Mouse (Mus musculus) midbrain, embryonic 11.5 days (tissue): ENCODE results near the gene Psmd11. TPM values are rescaled to one million over a fixed set of nuclear protein-coding genes. Genes with fewer than 3 reads are reported as not detected.

ENCODE experiments used
- ATAC-seq: fragments of 200-750 bp; cut with Nextera tagmentation; 2 replicates; pipeline ENCODE4 v1.8.0; 2017; ENCODE audit warnings: moderate TSS enrichment, moderate library complexity; ENCODE audit not compliant: low FRiP score
- DNase-seq: peaks from one replicate; pipeline ENCODE4 v3.0.0; 2015; ENCODE audit warnings: low spot score; ENCODE audit errors: missing footprints
- H3K27ac ChIP-seq: fragments of 300-500 bp; sonication (generic); 2 replicates; pipeline ENCODE4 v1.5.1; 2014; ENCODE audit warnings: low read depth, low read length
- H3K27me3 ChIP-seq: fragments of 300-500 bp; sonication (generic); 2 replicates; pipeline ENCODE4 v1.6.1; 2014; ENCODE audit warnings: mild to moderate bottlenecking, low read length, moderate library complexity, mixed read lengths; ENCODE audit not compliant: control insufficient read depth, insufficient read depth
- H3K36me3 ChIP-seq: fragments of 300-500 bp; sonication (generic); 2 replicates; pipeline ENCODE4 v1.6.1; 2014; ENCODE audit warnings: mild to moderate bottlenecking, low read length, moderate library complexity, mixed read lengths; ENCODE audit not compliant: control insufficient read depth, insufficient read depth
- H3K4me1 ChIP-seq: fragments of 300-500 bp; sonication (generic); 2 replicates; pipeline ENCODE4 v1.6.1; 2014; ENCODE audit warnings: low read length; ENCODE audit not compliant: control insufficient read depth, insufficient read depth
- H3K4me2 ChIP-seq: fragments of 300-500 bp; sonication (generic); 2 replicates; pipeline ENCODE4 v1.6.1; 2014; ENCODE audit warnings: mild to moderate bottlenecking, moderate library complexity
- H3K4me3 ChIP-seq: fragments of 300-500 bp; sonication (generic); 2 replicates; pipeline ENCODE4 v1.5.1; 2014; ENCODE audit warnings: low read depth, low read length
- H3K9ac ChIP-seq: fragments of 300-500 bp; sonication (generic); 2 replicates; pipeline ENCODE4 v1.6.1; 2014; ENCODE audit warnings: low read length
- H3K9me3 ChIP-seq: fragments of 300-500 bp; sonication (generic); 2 replicates; pipeline ENCODE4 v1.6.1; 2016; ENCODE audit warnings: low read length; ENCODE audit not compliant: control insufficient read depth
- WGBS: fragments of 180-500 bp; shearing (Covaris S2); extraction: QIAGEN DNeasy Blood & Tissue Kit; methylation state at CpG from one replicate; pipeline ENCODE4 v1.1.7; 2014; 5-methylcytosine and 5-hydroxymethylcytosine counted together
- polyA plus RNA-seq: library from polyadenylated mRNA; unstranded; fragments of >200 nt; fragmentation: Nextera tagmentation; extraction: Ambion mirVana; gene quantifications from 2 replicates; pipeline ENCODE4 v1.2.1, GENCODE M21; 2014

Psmd11 gene
- polyA plus RNA-seq, 1 experiment from 2014 or later, result 347 TPM

DNA sequence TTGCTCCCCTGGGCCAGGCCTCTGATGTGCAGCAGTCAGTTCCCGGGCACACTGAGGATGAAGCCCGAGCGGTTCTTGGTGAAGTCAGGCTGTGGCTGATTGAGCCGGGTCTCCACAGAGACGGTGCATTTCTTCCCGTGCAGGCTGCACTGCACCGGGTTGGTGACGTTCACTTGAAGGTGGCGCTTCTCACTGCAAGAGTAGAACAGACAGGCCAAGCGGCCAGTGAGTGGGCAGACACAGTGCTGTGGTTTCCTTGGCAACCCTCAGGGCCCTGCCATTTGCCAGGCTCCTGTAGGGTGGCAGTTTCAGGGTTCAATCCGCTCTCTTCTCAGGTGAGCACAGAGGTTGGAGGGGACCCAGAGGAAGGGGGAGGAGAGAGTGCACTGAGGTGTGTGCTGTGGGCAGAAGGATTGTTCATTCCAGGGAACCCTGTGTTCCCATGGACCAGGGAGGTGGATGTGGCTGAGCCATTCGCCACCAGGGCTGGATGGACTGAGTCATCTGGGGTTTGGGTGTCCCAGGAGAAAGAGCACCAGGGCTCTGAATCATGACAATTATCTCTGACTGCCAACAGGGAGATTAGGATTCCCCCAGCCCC lies 55.9 kb downstream of the Psmd11 start:
- H3K27me3 ChIP-seq, result peaks cover 4% of the 10 kb centered on the region; the same call in 1 of the 2 replicates
- 33% methylated on average over 12 of the region's 12 CpGs for WGBS
- H3K27ac ChIP-seq, result no peak overlapping the region
- no peak overlapping the region for H3K4me2 ChIP-seq
- ATAC-seq (peak; percentile 58; the same call in 1 of the 2 replicates), DNase-seq (peak; percentile 81)
- no peak overlapping the region for H3K9ac ChIP-seq
- H3K4me3 ChIP-seq, result no peak overlapping the region
- no peaks in the 10 kb centered on the region for H3K36me3 ChIP-seq
- H3K4me1 ChIP-seq, result peaks cover 23% of the 10 kb centered on the region
- H3K9me3 ChIP-seq, result no peaks in the 10 kb centered on the region

DNA sequence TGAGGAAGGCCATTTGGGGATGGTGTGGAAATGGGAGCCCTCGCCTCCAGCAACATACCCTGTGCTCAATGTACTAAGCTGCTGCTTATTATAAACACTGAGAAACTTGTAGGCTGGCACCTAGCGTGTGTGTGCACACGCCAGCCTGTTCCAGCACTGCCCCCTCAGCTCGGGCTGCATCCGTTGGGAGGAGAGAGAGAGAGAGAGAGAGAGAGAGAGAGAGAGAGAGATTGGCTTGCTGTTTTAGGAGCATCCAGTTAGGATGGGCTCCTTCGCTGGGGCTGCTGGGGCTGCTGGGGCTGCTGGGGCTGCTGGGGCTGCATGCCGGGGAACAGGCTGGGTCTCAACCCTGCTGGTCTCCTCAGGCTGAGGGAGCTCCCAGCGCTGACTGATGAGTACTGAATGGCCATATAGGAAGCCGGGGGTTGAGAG lies 56.7 kb downstream of the Psmd11 start:
- Histone ChIP-seq H3K9me3 (no peaks in the 10 kb centered on the region), H3K27ac (no peak overlapping the region), H3K4me2 (no peak overlapping the region), H3K36me3 (no peaks in the 10 kb centered on the region), H3K9ac (no peak overlapping the region), H3K4me3 (no peak overlapping the region), H3K27me3 (peaks cover 4% of the 10 kb centered on the region; the same call in 1 of the 2 replicates), H3K4me1 (peaks cover 20% of the 10 kb centered on the region)
- DNase-seq (no peak), ATAC-seq (no peak)
- WGBS, result 82% methylated on average over 8 of the region's 9 CpGs

DNA sequence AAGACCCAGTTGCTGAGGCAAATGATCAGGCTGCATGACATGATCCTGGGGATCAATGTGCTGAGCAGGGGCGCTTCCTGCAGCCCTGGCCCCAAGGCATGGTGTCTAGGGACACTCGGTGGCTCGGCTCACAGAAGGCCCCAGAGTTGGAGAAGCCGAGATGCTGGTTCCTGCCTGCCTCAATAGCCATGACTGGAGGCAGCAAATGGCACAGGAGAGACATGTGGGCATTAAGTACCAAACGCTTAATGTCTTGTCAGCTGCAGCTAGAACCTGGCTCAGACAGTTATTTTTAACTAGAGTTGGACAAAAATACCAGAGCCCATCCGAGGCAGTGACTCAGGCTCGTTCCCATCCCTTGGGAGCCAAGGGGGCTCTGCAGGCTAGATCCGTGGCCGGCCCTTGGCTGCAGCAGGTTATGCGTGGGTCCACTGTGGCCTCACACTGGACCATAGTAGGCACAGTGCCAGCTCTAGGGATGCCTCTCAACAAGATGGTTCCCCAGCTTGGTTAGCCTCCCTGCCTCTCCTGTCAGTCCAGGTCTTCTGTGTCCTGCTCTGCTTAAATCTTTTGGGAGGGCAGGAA lies 57.3 kb downstream of the Psmd11 start:
- DNase-seq (no peak), ATAC-seq (no peak)
- 91% methylated on average over 10 of the region's 10 CpGs for WGBS
- Histone ChIP-seq H3K4me3 (no peak overlapping the region), H3K9me3 (no peaks in the 10 kb centered on the region), H3K4me2 (no peak overlapping the region), H3K4me1 (peaks cover 20% of the 10 kb centered on the region), H3K27ac (no peak overlapping the region), H3K36me3 (no peaks in the 10 kb centered on the region), H3K9ac (no peak overlapping the region), H3K27me3 (peaks cover 4% of the 10 kb centered on the region; the same call in 1 of the 2 replicates)

DNA sequence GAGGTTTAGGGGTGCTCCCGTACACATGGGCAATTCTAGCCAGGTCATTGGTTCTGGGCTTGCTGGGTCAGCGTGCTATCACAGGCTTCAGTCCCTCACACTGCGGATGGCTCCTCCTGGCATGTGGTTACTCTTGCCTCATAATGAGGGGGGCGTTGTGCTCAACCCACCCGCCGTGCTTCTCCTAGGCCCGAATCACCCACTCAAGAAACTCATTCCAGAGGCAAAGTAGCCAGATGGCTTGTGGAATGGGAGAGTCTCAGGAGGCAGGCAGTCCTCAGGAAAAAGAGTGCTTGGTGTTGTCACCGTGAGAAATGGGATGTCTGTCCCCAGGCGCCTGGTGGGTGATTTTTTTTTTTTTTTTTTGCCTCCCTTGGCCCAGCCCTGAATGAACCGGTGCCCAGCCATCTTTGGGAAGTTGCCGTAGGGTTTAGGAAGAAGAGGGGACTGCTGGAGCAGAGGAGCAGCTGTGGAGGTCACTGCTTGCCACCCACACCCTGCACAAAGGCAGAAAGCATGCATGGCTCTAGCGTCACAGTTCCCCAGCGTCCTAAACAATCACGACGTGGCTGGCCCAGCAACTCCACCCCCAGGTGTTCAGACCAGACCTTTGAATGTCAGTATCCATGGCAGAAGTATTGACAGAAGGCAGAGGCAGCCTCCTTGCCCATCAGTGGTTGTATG lies 59.6 kb downstream of the Psmd11 start:
- no peaks in the 10 kb centered on the region for H3K36me3 ChIP-seq
- H3K9me3 ChIP-seq, result no peaks in the 10 kb centered on the region
- no peak overlapping the region for H3K9ac ChIP-seq
- no peak overlapping the region for H3K4me2 ChIP-seq
- no peak overlapping the region for H3K4me3 ChIP-seq
- peaks cover 17% of the 10 kb centered on the region for H3K4me1 ChIP-seq
- H3K27me3 ChIP-seq, result 0 out of 2 replicates have a peak, but pooled peaks cover 2% of the 10 kb centered on the region
- WGBS, result 75% methylated on average over 15 of the region's 15 CpGs
- H3K27ac ChIP-seq, result no peak overlapping the region
- DNase-seq (no peak), ATAC-seq (no peak)

DNA sequence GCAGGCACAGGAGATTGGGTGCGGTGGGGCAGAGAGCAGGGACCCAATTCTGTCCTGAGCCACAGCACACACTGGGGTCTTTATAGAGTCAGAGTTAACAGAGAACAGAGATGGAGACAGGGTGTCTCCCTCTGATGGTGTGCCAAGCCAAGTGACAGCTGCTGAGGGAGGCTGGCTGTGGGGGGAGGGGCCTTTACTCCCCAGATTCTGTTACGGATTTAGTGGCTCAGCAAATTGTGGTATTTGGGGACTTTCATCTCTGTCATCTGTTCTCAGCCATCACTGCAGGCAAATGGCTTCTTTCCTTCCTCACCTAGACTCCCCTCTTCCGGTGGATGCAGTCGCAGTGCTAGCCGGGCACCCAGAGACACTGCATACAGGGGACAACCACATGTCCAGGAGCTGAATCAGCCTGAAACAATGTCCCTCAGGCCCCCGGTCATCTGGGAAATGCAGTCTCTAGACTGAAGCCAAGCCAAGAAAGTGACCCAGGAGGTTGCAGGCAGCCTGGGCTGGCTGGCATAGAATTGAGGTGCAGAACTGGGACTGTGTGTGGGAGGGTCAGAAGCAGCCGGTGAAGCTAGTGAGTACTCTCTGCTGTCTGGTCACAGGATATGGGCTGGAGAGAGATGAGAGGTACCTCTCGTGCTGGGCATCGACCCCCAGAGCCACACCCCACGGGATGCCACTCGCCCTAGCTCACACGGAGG lies 60.9 kb downstream of the Psmd11 start:
- ATAC-seq (no peak), DNase-seq (no peak)
- Histone ChIP-seq H3K9ac (no peak overlapping the region), H3K27ac (no peak overlapping the region), H3K4me2 (no peak overlapping the region), H3K36me3 (no peaks in the 10 kb centered on the region), H3K4me1 (peaks cover 11% of the 10 kb centered on the region), H3K4me3 (no peak overlapping the region), H3K27me3 (no peaks in the 10 kb centered on the region), H3K9me3 (no peaks in the 10 kb centered on the region)
- WGBS, result 63% methylated on average over 12 of the region's 12 CpGs

DNA sequence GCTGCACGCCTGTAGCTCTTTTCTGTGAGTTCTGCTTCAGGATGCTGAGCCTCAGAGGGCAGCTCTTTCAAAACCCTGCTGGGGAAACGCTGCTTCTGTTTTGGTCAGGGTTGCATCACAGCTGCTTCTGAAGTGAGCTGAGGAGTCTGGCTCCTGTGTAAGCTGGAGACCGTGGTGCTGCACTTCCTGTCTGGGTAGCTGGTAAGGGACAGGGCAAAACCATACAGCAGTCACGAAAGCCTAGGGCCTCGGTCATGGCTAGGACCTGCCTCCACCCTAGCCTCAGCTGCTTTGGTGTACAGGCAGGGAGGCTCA lies 61.4 kb downstream of the Psmd11 start:
- Histone ChIP-seq H3K9me3 (no peaks in the 10 kb centered on the region), H3K9ac (no peak overlapping the region), H3K4me2 (no peak overlapping the region), H3K4me1 (peaks cover 10% of the 10 kb centered on the region), H3K27me3 (no peaks in the 10 kb centered on the region), H3K36me3 (no peaks in the 10 kb centered on the region), H3K4me3 (no peak overlapping the region), H3K27ac (no peak overlapping the region)
- 64% methylated on average over 5 of the region's 5 CpGs for WGBS
- ATAC-seq, result no peak
- DNase-seq, result no peak

DNA sequence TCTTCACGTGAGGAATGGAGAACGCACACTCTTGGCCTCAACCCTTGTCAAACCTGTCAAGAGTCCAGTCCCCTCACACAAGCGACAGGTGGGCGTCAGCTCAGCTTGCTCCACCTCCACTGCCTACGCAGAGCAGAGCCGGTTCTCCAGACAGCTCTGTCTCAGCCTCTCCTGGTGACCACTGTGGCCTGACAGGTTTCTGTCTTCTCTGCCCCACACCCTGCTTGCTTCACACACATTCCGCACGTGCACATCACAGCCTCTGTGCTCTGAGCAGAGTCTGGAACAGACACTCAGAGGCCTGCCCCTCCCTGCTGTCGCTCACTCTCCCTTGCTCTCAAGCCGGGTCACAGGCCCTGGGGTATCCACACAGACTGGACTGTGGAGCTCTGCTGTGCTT lies 62.4 kb downstream of the Psmd11 start:
- Histone ChIP-seq H3K27me3 (no peaks in the 10 kb centered on the region), H3K4me2 (no peak overlapping the region), H3K27ac (no peak overlapping the region), H3K9ac (no peak overlapping the region), H3K36me3 (no peaks in the 10 kb centered on the region), H3K9me3 (no peaks in the 10 kb centered on the region), H3K4me1 (peaks cover 10% of the 10 kb centered on the region), H3K4me3 (no peak overlapping the region)
- 73% methylated on average over 10 of the region's 10 CpGs for WGBS
- ATAC-seq (no peak), DNase-seq (no peak)

DNA sequence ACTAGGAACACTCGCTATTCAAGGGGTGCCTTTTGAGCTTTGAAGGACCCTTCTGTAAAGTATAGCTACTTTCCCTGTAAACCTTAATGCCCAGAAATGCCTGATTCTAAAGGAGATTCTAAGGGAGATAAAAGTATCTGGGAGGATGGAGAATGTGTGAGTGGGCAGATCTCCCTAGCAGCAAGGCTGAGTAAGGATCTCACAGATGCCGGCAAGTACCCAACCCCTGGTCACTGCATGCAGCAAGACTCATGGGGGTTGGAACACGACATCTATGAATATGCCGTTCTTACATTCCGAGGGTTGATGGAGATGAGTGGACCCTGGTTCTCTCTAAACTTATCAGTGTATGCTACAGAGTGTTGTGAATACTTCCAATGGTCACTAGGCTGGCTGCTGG lies 64.8 kb downstream of the Psmd11 start:
- ATAC-seq, result no peak
- Histone ChIP-seq H3K4me3 (no peak overlapping the region), H3K9ac (no peak overlapping the region), H3K9me3 (no peaks in the 10 kb centered on the region), H3K4me2 (no peak overlapping the region), H3K27ac (no peak overlapping the region), H3K4me1 (peaks cover 10% of the 10 kb centered on the region), H3K27me3 (no peaks in the 10 kb centered on the region), H3K36me3 (no peaks in the 10 kb centered on the region)
- WGBS, result 90% methylated on average over 5 of the region's 5 CpGs
- DNase-seq, result no peak

DNA sequence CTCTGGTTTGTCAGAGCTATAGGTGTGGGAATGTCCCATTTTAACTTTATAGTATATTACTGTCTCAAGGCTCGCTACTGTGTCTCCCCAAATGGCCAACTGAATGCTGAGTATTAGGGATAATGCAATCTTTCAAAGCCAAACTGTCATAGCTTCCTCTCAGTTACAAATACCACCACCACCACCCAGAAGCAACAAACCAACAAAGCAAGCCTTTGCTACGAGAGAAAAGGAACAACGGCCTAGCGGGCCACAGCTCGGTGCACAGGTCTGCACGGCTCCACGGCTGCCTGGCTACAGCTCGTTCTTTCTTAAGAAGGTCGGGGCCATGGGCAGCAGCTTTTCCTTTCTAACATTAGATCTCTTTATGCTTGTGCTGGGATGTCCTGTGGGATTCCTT lies 66.4 kb downstream of the Psmd11 start:
- H3K27ac ChIP-seq, result no peak overlapping the region
- 65% methylated on average over 9 of the region's 9 CpGs for WGBS
- no peaks in the 10 kb centered on the region for H3K9me3 ChIP-seq
- H3K9ac ChIP-seq, result no peak overlapping the region
- H3K4me3 ChIP-seq, result no peak overlapping the region
- H3K4me2 ChIP-seq, result no peak overlapping the region
- H3K27me3 ChIP-seq, result no peaks in the 10 kb centered on the region
- DNase-seq (no peak), ATAC-seq (no peak)
- H3K36me3 ChIP-seq, result no peaks in the 10 kb centered on the region
- H3K4me1 ChIP-seq, result peaks cover 10% of the 10 kb centered on the region
